Mouse (Mus musculus) heart, adult 8-10 months (tissue): ENCODE data around the gene Unc5b. TPM values are rescaled to one million over a fixed set of nuclear protein-coding genes. Genes with fewer than 3 reads are reported as not detected.
A peak's percentile ranks its signal among the peaks of the same experiment; 100 is the strongest.

ENCODE experiments used
- DNase-seq: peaks from one replicate; pipeline ENCODE4 v3.0.0; 2022; ENCODE audit warnings: low spot score
- total RNA-seq, 4 experiments: library from RNA; stranded (reverse); gene quantifications; 2 replicates each; pipeline ENCODE4 v1.2.4; 2022

The Unc5b gene
- total RNA-seq, 4 experiments from 2014 or later, result 9.6 to 14.5 (median 12.0) TPM

DNA sequence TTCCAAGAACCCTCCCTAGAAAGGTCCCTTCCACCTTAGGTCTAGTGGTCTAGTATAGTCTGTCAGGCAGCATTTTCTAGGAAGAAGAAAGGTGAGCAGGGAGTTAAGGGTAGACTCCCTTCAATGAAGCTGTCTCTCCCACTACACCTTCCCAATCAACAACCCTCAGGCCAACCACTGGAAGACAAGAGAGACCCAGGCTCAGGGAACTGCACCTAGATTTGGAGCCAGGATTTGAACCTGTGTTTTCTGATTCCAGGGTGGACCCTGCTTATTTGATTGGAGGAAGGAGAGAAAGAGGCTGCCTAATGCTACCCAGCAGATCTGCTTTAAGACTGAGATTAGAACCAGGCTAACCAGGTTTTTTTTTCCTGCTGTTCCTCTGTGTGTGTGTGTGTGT is 10.1 kb downstream of the Unc5b start:
- no peak for DNase-seq

GRCm38 (mm10) chr10:60820552-60820951 is 10.8 kb downstream of the Unc5b start:
- no peak for DNase-seq

DNA sequence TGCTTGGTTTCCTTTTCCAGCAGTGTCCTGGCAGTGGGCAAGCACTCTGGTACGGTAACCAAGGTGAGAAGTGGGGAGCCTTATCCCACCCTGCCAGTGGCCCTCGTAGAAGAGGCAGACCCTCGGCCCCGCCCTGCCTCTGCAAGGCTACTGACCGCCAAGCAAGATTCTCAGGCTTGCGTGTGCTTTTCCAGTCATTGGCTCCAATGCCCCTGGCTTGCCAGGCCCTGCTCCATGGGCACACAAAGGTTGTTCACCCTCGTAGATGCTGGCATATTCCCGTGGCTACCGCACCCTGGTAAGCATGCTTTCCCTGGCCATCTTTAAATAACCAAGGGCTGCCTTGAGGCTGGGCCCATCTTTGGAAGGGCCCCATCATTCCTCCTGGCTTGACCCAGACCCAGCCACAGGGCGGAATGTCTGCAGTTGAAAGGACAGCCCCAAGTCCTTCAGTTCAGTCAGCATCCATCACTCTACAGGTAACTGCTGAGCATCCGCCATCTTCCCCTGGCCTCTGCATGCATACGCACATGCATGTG is 11.7 kb downstream of the Unc5b start:
- DNase-seq, result no peak

DNA sequence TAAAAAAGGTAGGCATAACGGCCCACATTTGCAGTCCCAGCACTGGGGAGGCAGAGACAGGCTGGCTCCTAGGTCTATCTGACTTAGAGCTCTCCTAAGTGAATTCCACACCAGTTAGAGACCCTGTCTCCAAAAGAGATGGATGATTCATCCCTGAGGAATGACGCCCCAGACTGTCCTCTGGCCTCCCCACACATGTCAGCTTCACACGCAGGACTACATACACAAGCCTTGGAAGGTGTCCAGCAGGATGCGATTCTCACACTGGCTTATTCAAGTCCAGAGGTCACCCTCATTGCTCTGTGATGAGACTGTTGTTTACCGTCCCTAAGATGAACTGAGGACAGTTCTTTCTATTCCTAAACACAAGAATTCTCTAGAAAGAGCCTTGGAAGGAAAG is 12.2 kb downstream of the Unc5b start:
- no peak for DNase-seq

- DNase-seq, result no peak
Observed at GRCm38 (mm10) chr10:60818708-60819107, 12.7 kb downstream of the Unc5b start.

- no peak for DNase-seq
Observed at GRCm38 (mm10) chr10:60817868-60818267, 13.5 kb downstream of the Unc5b start.

- no peak for DNase-seq
Observed at GRCm38 (mm10) chr10:60816872-60817648, 14.3 kb downstream of the Unc5b start.

DNA sequence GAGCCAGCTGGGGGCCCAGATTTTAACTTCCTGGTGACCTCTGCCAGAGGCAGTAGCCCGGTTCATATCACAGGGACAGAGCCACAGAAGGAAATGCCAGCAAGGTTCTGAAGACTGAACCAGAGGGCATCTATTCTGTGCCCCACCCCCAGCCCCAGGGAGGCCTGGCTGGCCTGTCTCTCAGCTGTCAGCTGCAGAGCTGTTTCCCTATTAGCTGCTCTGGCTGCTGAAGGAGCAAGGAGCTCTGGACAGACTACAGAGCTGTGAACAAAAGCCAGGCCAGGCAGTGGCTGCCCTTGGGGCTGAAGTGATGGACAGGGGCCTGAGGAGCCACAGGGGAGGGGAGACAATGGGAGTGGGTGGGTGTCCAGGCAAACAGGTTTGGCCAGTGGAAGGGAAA is 15.5 kb downstream of the Unc5b start:
- no peak for DNase-seq

DNA sequence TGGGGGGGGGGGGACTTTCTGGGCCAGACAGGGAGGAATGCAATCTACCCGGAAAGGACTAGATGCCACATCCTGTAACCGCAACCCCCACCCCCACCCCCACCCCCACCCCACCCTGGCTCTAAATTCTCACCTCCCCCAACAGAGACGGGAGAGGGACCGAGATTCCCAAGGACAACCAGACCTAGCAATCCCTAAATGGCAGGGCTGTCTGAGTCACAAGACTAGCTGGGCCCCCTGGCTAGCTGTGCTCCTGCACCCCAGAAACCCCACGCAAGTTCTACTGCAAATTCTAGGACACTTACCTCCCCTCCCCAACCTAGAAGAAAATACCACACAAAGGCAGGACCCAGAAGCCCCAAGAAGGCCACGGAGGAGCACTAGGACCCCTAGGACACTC is 16.3 kb downstream of the Unc5b start:
- no peak for DNase-seq

- no peak for DNase-seq
Observed at GRCm38 (mm10) chr10:60814444-60815057, 16.8 kb downstream of the Unc5b start.

- no peak for DNase-seq
Observed at GRCm38 (mm10) chr10:60813606-60814005, 17.8 kb downstream of the Unc5b start.

DNA sequence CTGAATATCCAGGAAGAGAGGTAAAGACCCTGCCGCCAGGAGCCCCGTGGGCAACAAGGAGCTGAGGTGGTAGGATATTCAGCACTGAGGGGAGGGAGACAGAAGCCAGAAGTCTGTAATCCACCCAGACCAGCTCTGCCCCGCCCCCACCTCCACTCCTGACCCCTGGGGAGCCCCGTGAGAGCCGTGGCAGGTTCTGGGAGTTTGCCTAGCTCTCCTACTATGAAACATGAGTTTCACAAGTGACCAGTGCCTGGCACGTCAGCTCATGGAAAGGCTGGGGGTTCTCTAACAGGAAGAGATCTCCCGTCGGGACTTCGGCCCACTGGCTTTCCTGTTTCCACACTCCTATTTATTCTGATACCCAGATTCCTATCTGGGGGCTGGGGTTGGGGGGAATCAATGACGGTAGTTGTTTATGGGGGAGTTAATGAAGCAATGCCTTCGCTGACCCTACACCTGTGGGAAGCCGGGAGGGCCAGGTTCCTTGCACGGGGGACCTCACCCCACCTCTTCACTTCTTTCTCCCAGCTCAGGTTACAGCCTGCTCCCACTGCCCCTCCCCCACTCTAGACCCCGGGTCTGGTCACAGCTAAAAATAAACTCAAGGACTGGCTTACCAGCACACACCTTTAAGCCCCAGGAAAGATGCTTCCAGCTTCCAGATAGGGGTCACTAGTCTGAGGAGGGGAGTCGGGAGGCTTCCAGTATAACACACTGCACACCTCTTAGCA is 19.4 kb downstream of the Unc5b start:
- no peak for DNase-seq

GRCm38 (mm10) chr10:60808447-60808846 is 22.9 kb downstream of the Unc5b start:
- no peak for DNase-seq

GRCm38 (mm10) chr10:60807531-60808185 is 23.7 kb downstream of the Unc5b start:
- DNase-seq, result peak; percentile 87

DNA sequence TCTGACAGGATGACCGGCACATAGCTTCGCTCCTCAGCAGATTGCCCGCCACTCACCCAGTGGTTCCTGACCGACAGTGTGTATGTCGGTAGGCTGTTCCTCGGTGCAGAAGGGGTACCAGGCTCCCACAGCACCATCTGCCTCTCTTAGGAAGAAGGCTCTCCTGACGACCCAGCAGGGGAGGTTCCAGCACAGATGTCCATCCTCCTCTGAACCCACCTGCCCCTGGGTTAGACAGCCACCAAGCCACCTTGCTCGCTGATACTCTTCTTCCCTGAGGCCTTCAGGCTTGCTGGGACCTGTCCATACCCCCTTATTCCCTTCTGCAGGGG is 25.2 kb downstream of the Unc5b start:
- no peak for DNase-seq

- DNase-seq, result no peak
Observed at GRCm38 (mm10) chr10:60805436-60806206, 25.8 kb downstream of the Unc5b start.

DNA sequence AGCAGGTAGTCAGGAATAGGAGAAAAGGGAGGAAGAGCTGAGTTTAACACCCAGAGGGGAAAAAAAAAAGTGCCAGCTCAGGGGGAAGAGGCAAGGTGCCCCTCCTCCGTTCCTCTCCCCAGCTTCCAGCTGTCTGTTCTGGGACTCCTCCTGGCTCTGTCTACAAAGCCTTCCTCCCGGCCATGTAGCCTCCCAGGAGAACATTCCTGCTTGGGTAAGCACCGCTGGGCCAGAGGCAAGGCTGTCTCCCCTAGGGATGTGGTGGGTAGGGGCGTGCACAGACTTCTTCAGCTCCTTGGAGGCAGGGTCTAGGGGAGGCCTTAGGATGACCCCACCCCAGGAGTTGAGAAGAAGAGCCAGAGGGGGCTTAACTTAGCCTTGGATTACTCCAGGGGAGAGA is 26.5 kb downstream of the Unc5b start:
- DNase-seq, result no peak

GRCm38 (mm10) chr10:60803971-60804370 is 27.4 kb downstream of the Unc5b start:
- DNase-seq, result no peak

- no peak for DNase-seq
Observed at GRCm38 (mm10) chr10:60801898-60802412, 29.4 kb downstream of the Unc5b start.

DNA sequence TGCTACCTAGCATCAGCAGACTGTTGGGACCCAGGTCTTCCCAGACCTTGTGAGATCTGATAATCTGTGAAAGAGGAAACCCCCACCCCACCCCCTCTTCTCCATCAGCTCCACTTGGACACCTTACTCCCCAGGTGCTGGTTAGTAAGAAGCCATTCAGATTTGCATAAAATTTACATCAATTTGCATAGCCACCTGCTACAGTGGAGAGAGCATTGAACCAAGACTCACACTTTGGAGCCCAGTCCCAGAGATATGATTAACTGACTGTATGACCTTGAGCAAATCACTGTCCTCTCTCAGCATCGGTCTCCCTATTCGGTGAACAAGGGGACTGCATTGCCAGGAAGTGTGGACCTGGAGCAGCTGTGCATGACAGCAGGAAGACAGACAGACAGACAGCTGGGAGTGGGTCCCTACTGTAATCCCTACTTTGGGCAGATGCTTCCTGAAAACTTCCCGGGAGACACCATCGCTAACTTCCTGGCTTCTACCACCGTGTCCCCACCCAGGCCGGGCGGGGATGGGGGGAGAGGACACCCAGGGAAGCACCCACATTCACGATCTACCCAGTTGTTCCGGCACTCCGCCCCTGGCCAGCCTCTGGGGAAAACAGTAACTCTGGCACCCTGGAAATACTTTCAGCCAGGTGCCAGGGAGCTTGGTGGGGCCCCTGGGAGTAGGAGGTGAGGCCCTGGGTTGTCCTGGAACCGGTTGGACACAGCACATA is 30.0 kb downstream of the Unc5b start:
- DNase-seq, result no peak
